Mouse (Mus musculus) lung, postnatal 10 days (tissue): Measurements from ENCODE around the gene Gaa.
A peak's percentile ranks its signal among the peaks of the same experiment; 100 is the strongest.

Source experiments
- DNase-seq: peaks from one replicate; pipeline ENCODE4 v3.0.0; 2021

Gene Gaa

GRCm38 (mm10) chr11:119304904-119305712 is 37.4 kb downstream of the Gaa start:
- DNase-seq = peak; percentile 60

- DNase-seq = no peak
These were observed 39.3 kb downstream of the Gaa start for GRCm38 (mm10) chr11:119306762-119307657.

- no peak for DNase-seq
These were observed 39.9 kb downstream of the Gaa start, which contains the start of gene Card14 for GRCm38 (mm10) chr11:119307658-119307867. Gene Card14 (plus strand): TSS chr11:119307768.

- DNase-seq = peak; percentile 76
These were observed 40.2 kb downstream of the Gaa start for GRCm38 (mm10) chr11:119307916-119308315.

- no peak for DNase-seq
These were observed 42.9 kb downstream of the Gaa start for GRCm38 (mm10) chr11:119310621-119311020.

GRCm38 (mm10) chr11:119314252-119314936 is 46.7 kb downstream of the Gaa start:
- DNase-seq = no peak

GRCm38 (mm10) chr11:119316720-119317119 is 49.0 kb downstream of the Gaa start:
- DNase-seq = no peak

GRCm38 (mm10) chr11:119322521-119322920 is 54.8 kb downstream of the Gaa start:
- DNase-seq = no peak

- DNase-seq = no peak
These were observed 57.4 kb downstream of the Gaa start for GRCm38 (mm10) chr11:119325068-119325467.

GRCm38 (mm10) chr11:119330592-119330991 is 62.9 kb downstream of the Gaa start:
- DNase-seq = no peak

- no peak for DNase-seq
These were observed 64.3 kb downstream of the Gaa start for GRCm38 (mm10) chr11:119331970-119332369.
